Mouse (Mus musculus): ENCODE data around the gene 2310061N02Rik.
"Not testable (repeated sequence)": the region's sequence is repeated elsewhere in the genome, so short reads cannot be mapped to it uniquely, and the experiment has no call there.

2310061N02Rik gene

GRCm38 (mm10) chr16:88707496-88708012 is at the start of gene 2310061N02Rik:
TSS of gene 2310061N02Rik (minus strand) at chr16:88707962.
- no peak for DNase-seq (ENCODE audit: low spot score)

GRCm38 (mm10) chr16:88751535-88751934 is 43.8 kb upstream of the 2310061N02Rik start, which contains the start of gene Krtap13:
TSS of gene Krtap13 (minus strand) at chr16:88751635.
- DNase-seq (ENCODE audit: low spot score) = not testable (repeated sequence)

- no peak for DNase-seq (ENCODE audit: low spot score)
These were observed 40.2 kb upstream of the 2310061N02Rik start for GRCm38 (mm10) chr16:88747943-88748342.

- no peak for DNase-seq (ENCODE audit: low spot score)
These were observed 37.1 kb upstream of the 2310061N02Rik start for GRCm38 (mm10) chr16:88744750-88745340.

- DNase-seq (ENCODE audit: low spot score) = no peak
These were observed 27.6 kb upstream of the 2310061N02Rik start for GRCm38 (mm10) chr16:88735391-88735790.

GRCm38 (mm10) chr16:88728812-88729275 is 21.1 kb upstream of the 2310061N02Rik start, which contains the start of gene Krtap13-1:
TSS of gene Krtap13-1 (plus strand) at chr16:88728862.
- no peak for DNase-seq (ENCODE audit: low spot score)

- DNase-seq (ENCODE audit: low spot score) = no peak
These were observed 12.3 kb upstream of the 2310061N02Rik start for GRCm38 (mm10) chr16:88720031-88720430.

GRCm38 (mm10) chr16:88716549-88716948 is 8.8 kb upstream of the 2310061N02Rik start:
- no peak for DNase-seq (ENCODE audit: low spot score)

- no peak for DNase-seq (ENCODE audit: low spot score)
These were observed 3.5 kb upstream of the 2310061N02Rik start for GRCm38 (mm10) chr16:88711245-88711644.

- no peak for DNase-seq (ENCODE audit: low spot score)
These were observed 3.0 kb upstream of the 2310061N02Rik start for GRCm38 (mm10) chr16:88710757-88711156.

- no peak for DNase-seq (ENCODE audit: low spot score)
These were observed 6.5 kb downstream of the 2310061N02Rik start for GRCm38 (mm10) chr16:88701072-88701864.

GRCm38 (mm10) chr16:88696256-88696655 is 11.5 kb downstream of the 2310061N02Rik start:
- DNase-seq (ENCODE audit: low spot score) = no peak

GRCm38 (mm10) chr16:88681282-88681681 is 26.5 kb downstream of the 2310061N02Rik start:
- no peak for DNase-seq (ENCODE audit: low spot score)

- no peak for DNase-seq (ENCODE audit: low spot score)
These were observed 28.7 kb downstream of the 2310061N02Rik start for GRCm38 (mm10) chr16:88679099-88679498.

GRCm38 (mm10) chr16:88671571-88671970 is 36.2 kb downstream of the 2310061N02Rik start, which contains the start of gene Krtap27-1:
TSS of gene Krtap27-1 (minus strand) at chr16:88671671.
- DNase-seq (ENCODE audit: low spot score) = no peak

GRCm38 (mm10) chr16:88657426-88657825 is 50.3 kb downstream of the 2310061N02Rik start:
- no peak for DNase-seq (ENCODE audit: low spot score)

Measured in adipocyte (in vitro differentiated cells).